Mouse (Mus musculus) heart, adult 2 months (tissue): ENCODE data around the gene Cep112.

Experiments used
- CTCF ChIP-seq: fragments of 200-600 bp; IDR thresholded peaks from 2 replicates; pipeline ENCODE4 v1.8.1; 2022; ENCODE audit warnings: antibody characterized with exemption, mild to moderate bottlenecking, moderate library complexity
- POLR2A ChIP-seq: fragments of 200-500 bp; IDR thresholded peaks from 2 replicates; pipeline ENCODE4 v1.6.1; 2011; ENCODE audit warnings: mild to moderate bottlenecking, low read depth, low read length, control low read depth; ENCODE audit not compliant: insufficient read depth

GRCm38 (mm10) chr11:108827321-108827720 is 402.3 kb downstream of the Cep112 start:
- TF ChIP-seq CTCF = no peak
- TF ChIP-seq POLR2A = no peak
